Mouse (Mus musculus) spleen, adult 2 months (tissue): ENCODE measurements at regions not wholly inside any gene's neighbourhood (a gene's known extent, or its start where the extent isn't known, plus 50 kb on each side); places are given as distances from the start of the nearest gene placed in this dataset.

ENCODE experiments used
- DNase-seq, 2 experiments: peaks; one replicate each; pipeline versions ENCODE4 v3.0.0 to v3.0.0-alpha.2; 2012 to 2021; ENCODE audit warnings: low spot score in 2 of 2, low read depth in 1 of 2
- H3K27ac ChIP-seq: fragments of 200-500 bp; 2 replicates; pipeline ENCODE4 v1.5.1; 2012; ENCODE audit warnings: low read length, inconsistent platforms; ENCODE audit not compliant: insufficient read depth
- H3K27me3 ChIP-seq: fragments of 200-500 bp; 2 replicates; pipeline ENCODE4 v1.6.1; 2012; ENCODE audit warnings: mild to moderate bottlenecking, moderate library complexity, low read length, inconsistent platforms; ENCODE audit not compliant: control insufficient read depth, insufficient read depth
- H3K36me3 ChIP-seq: fragments of 200-500 bp; 2 replicates; pipeline ENCODE4 v1.6.1; 2012; ENCODE audit warnings: mild to moderate bottlenecking, low read length, inconsistent platforms; ENCODE audit not compliant: control insufficient read depth, insufficient read depth
- H3K4me1 ChIP-seq: fragments of 200-500 bp; 2 replicates; pipeline ENCODE4 v1.6.1; 2011; ENCODE audit warnings: inconsistent platforms; ENCODE audit not compliant: control insufficient read depth, insufficient read depth, insufficient read length
- H3K4me3 ChIP-seq: fragments of 200-500 bp; 2 replicates; pipeline ENCODE4 v1.5.1; 2011; ENCODE audit warnings: mild to moderate bottlenecking, inconsistent platforms; ENCODE audit not compliant: insufficient read depth, insufficient read length; ENCODE audit errors: extremely low read depth
- CTCF ChIP-seq: fragments of 200-500 bp; IDR thresholded peaks from 2 replicates; pipeline ENCODE4 v1.5.1; 2011; ENCODE audit warnings: mild to moderate bottlenecking, inconsistent platforms; ENCODE audit not compliant: insufficient read depth, insufficient read length, insufficient replicate concordance; ENCODE audit errors: extremely low read depth
- POLR2A ChIP-seq: fragments of 200-500 bp; IDR thresholded peaks from 2 replicates; pipeline ENCODE4 v1.6.1; 2011; ENCODE audit warnings: low read depth, low read length, inconsistent platforms
- WGBS: fragments of 180-500 bp; shearing (Covaris S2); methylation state at CpG from one replicate; pipeline ENCODE4 v1.1.7; 2018; 5-methylcytosine and 5-hydroxymethylcytosine counted together

DNA sequence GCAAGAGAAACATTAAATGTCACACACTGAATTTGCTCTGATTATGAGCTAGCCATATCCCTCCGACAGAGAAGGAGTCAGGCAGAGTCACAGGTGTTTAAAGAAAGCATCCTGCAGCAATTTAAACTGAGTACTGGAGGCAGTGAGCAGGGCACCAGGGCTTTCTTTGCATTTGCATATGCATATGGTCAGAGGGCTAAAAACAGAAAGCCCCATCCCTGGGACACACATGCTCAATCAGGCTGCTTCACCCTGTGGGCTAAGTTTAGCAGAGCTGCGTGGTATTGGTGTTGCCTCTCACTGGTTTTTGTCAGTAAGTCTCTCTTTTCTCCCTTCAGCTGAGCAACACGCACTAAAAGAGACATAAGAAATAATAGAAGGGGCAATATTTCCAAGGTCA lies 289.9 kb upstream of the Rps6ka3 start:
- Histone ChIP-seq H3K4me3 (no peak overlapping the region), H3K4me1 (no peaks in the 10 kb centered on the region), H3K27ac (no peak overlapping the region), H3K27me3 (no peaks in the 10 kb centered on the region), H3K36me3 (no peaks in the 10 kb centered on the region)
- TF ChIP-seq POLR2A (no peak), CTCF (no peak)
- no peak for DNase-seq
- WGBS, result 65% methylated on average over 3 of the region's 3 CpGs

DNA sequence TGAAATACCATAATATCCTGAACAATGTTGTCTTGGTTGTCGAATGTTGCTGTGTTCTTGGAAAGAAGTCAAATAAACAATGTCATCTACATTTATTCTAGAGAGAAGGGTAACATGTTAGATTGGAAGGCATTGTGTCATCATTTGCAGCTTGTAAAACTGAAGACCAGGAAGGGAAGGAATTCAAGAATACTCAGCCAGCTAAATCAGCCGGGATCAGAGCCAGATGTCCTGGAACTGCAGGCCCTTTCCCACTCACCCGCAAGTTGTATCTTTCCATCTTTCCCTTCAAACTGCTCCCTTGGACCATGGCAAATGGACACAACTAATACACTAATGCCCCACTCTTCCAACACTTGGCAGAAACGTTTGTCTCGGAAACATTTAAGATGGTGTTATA lies 288.7 kb upstream of the Rps6ka3 start:
- Histone ChIP-seq H3K4me1 (no peaks in the 10 kb centered on the region), H3K27me3 (no peaks in the 10 kb centered on the region), H3K36me3 (no peaks in the 10 kb centered on the region), H3K4me3 (no peak overlapping the region), H3K27ac (no peak overlapping the region)
- DNase-seq, result no peak
- TF ChIP-seq CTCF (no peak), POLR2A (no peak)
- WGBS, result 67% methylated on average over 5 of the region's 5 CpGs

DNA sequence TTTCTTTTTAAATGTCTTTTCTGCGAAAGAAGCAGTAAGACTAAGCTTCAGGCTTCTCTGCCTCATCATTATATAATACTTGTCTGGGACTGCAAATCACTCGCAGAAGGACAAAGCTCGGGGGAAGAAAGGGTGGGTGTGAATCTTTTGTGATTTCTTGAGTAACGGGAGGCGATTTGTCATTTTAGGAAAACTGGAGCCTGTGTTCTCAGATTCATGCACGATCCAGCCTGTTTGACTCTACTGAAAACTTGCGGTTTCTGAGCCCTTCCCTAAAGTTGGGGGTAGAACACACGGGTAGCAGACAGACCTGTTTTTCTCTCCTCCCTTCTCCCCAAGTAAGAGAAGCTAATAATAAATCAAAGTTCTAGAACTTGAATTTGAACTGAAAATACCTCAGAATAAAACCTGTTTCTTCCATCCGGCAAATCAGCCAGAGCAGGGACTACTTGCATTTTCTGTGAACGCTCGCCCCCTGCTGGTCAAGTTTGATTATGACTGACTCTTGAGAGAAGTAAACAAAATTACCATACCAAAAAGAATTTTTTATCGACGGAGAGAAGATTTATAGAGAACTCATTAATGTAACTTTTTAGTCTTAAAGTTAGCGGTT lies 288.2 kb upstream of the Rps6ka3 start:
- H3K27ac ChIP-seq, result no peak overlapping the region
- TF ChIP-seq POLR2A (no peak), CTCF (no peak)
- H3K27me3 ChIP-seq, result no peaks in the 10 kb centered on the region
- H3K4me3 ChIP-seq, result no peak overlapping the region
- peak; percentile 8 to 23 for DNase-seq
- WGBS, result 32% methylated on average over 14 of the region's 14 CpGs
- H3K4me1 ChIP-seq, result no peaks in the 10 kb centered on the region
- H3K36me3 ChIP-seq, result no peaks in the 10 kb centered on the region

DNA sequence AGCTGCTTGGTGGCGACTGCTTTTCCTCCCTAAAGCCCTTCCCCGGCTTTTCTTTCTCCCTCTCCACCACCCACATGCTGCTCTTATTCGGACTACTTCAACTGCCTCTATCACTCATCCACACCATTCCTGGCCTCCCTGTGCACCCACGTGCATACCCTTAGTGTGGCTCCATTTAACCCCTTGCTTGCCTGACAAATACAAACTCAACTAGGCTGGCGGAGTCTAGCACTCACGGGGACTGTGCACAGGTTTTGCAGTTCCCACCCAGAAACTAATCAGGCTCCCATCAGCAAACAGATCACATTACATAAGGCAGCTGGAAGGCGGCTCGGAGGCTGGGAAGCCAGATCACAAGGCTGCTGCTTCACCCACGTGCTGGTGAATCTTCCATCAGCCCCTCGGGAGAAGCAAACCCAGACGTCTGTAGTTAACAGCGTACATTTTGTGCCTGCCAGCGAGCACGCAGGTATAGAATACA lies 287.0 kb upstream of the Rps6ka3 start:
- Histone ChIP-seq H3K27ac (no peak overlapping the region), H3K4me1 (no peaks in the 10 kb centered on the region), H3K36me3 (no peaks in the 10 kb centered on the region), H3K27me3 (no peaks in the 10 kb centered on the region), H3K4me3 (no peak overlapping the region)
- 33% methylated on average over 14 of the region's 14 CpGs for WGBS
- TF ChIP-seq POLR2A (no peak), CTCF (no peak)
- DNase-seq, result no peak

DNA sequence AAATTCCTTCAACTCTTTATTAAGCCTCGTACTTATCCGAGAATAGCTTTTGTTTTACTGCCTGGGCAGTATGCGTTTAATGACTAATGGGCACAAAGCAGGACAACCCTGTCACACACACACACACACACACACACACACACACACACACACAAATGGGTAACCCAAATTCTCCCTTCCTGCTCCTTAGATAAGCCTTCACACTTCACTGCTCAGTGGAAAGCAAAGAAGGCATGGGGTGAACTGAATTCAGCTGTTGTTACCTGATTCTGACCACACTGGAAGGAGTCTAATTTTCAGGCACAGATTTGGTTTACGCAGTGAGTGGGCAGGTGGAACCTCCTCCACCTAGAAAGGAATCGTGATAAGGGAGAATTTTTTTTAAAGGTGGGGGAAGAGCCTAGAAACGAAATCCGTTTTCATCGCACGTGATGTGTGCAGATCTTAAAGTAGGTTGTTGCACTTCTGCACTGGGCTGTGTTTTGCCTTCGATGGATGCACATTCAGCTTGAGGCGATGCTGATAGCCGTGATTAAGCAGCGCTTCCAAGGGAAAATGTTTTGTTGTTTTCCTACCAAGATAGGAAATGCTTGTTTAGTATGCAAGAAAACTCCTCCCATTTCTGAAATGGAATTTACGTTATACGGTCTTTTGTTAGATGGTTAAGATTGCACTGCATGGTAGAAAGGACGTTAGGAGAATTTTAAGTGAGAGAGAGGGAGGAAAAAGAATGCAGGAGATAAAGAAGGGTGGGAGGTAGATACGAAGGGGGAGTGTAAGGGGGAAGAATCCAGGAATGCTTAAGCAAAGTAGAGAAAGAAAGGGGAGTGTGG lies 286.2 kb upstream of the Rps6ka3 start:
- 54% methylated on average over 17 of the region's 17 CpGs for WGBS

DNA sequence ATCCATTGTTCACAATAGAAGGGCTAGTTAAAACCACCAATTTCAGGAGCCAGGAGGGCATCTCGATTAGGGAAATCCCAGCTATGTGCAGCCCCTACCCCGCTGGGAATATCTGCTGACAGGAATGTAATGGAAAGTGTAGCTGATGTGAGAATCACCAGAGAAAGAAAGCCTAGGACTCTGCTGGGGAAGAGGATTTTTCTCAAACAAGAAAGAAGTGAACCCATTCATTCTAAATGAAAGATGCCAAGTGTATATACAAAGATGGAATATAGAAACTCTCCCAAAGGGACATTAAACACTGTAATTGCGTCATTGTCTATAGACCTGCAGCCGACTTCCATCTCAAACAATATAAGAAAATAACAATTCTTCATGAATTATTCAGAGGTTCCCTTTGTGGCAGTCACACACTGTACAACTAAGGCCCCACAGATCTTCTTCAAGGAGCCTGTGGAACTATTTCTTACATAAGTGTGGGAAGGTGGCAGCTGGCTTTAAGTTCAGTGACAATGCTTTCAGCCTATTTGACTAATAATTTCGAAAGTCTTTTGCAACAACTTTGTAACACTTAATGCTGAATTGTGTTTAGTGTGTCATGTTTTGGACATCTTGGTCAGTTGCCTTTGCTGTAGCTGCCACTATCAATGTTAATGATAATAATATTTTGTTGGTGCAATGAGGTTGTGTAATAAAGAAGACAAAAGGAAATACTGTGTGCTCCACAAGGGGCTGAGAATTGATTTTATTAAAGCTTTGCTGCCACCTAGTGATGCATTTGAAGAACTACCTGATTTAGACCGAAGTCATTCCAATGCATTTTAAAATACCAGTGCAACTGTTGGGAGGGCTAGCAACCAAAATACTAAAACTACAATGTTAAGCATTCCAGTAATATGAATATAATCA lies 285.4 kb upstream of the Rps6ka3 start:
- Histone ChIP-seq H3K4me1 (no peaks in the 10 kb centered on the region), H3K27ac (no peak overlapping the region), H3K4me3 (no peak overlapping the region), H3K27me3 (no peaks in the 10 kb centered on the region), H3K36me3 (no peaks in the 10 kb centered on the region)
- TF ChIP-seq CTCF (no peak), POLR2A (no peak)
- DNase-seq, result no peak
- 40% methylated on average over 6 of the region's 6 CpGs for WGBS

More for the DNA sequence above, 286.2 kb upstream of the Rps6ka3 start:
- no peak for DNase-seq
- Histone ChIP-seq H3K27ac (no peak overlapping the region), H3K4me1 (no peaks in the 10 kb centered on the region), H3K36me3 (no peaks in the 10 kb centered on the region), H3K4me3 (no peak overlapping the region), H3K27me3 (no peaks in the 10 kb centered on the region)
- TF ChIP-seq POLR2A, result no peak
- TF ChIP-seq CTCF, result no peak
